Mouse (Mus musculus) MEL (cell line): Measurements from ENCODE around the gene Mtx1. TPM values are rescaled to one million over a fixed set of nuclear protein-coding genes. Genes with fewer than 3 reads are reported as not detected.
A peak's percentile ranks its signal among the peaks of the same experiment; 100 is the strongest.

Source experiments
- DNase-seq: peaks from one replicate; pipeline ENCODE4 v3.0.0; 2011; ENCODE audit warnings: low read depth, low spot score
- H3K27ac ChIP-seq: 2 replicates; pipeline ENCODE4 v1.5.1; 2012; ENCODE audit warnings: low read depth, mild to moderate bottlenecking, control low read depth, low read length, moderate library complexity; ENCODE audit not compliant: control insufficient read depth
- H3K27me3 ChIP-seq, 2 experiments: fragments of 150-350 bp in 1 of 2; sonication (generic) in 1 of 2; 2 replicates each; pipeline ENCODE4 v1.6.1; 2012; ENCODE audit warnings: low read length in 2 of 2, mild to moderate bottlenecking in 2 of 2, improper control_type of control experiment in 1 of 2, moderate library complexity in 1 of 2; ENCODE audit not compliant: insufficient read depth in 2 of 2, control insufficient read depth in 1 of 2
- H3K36me3 ChIP-seq, 2 experiments: 2 replicates each; pipeline ENCODE4 v1.6.1; 2012 to 2014; ENCODE audit warnings: low read length in 2 of 2, improper control_type of control experiment in 1 of 2, inconsistent platforms in 1 of 2, mild to moderate bottlenecking in 1 of 2; ENCODE audit not compliant: insufficient read depth in 2 of 2, control insufficient read depth in 1 of 2
- H3K4me1 ChIP-seq, 2 experiments: fragments of 150-350 bp in 1 of 2; sonication (generic) in 1 of 2; 2 replicates each; pipeline ENCODE4 v1.6.1; 2012; ENCODE audit warnings: low read length in 2 of 2, improper control_type of control experiment in 1 of 2, mild to moderate bottlenecking in 1 of 2; ENCODE audit not compliant: insufficient read depth in 2 of 2, control insufficient read depth in 1 of 2
- H3K4me3 ChIP-seq, 2 experiments: fragments of 150-350 bp in 1 of 2; sonication (generic) in 1 of 2; 2 replicates each; pipeline ENCODE4 v1.5.1; 2012; ENCODE audit warnings: low read depth in 2 of 2, low read length in 2 of 2, mild to moderate bottlenecking in 2 of 2, moderate library complexity in 2 of 2, control low read depth in 1 of 2, improper control_type of control experiment in 1 of 2; ENCODE audit not compliant: control insufficient read depth in 1 of 2, insufficient read depth in 1 of 2
- H3K79me2 ChIP-seq: 2 replicates; pipeline ENCODE4 v1.6.1; 2012; ENCODE audit warnings: mild to moderate bottlenecking, low read length, moderate library complexity; ENCODE audit not compliant: control insufficient read depth, poor library complexity, insufficient read depth
- H3K9ac ChIP-seq: 2 replicates; pipeline ENCODE4 v1.6.1; 2012; ENCODE audit warnings: low read depth, mild to moderate bottlenecking, control low read depth, low read length, moderate library complexity; ENCODE audit not compliant: control insufficient read depth, poor library complexity, severe bottlenecking
- H3K9me3 ChIP-seq: fragments of 150-350 bp; sonication (generic); replicated peaks from 2 replicates; pipeline ENCODE4 v1.6.1; 2012; ENCODE audit warnings: mild to moderate bottlenecking, low read length, improper control_type of control experiment, moderate library complexity; ENCODE audit not compliant: insufficient read depth
- CHD1 ChIP-seq: IDR thresholded peaks from 2 replicates; pipeline ENCODE4 v1.6.1; 2012; ENCODE audit warnings: low read depth, mild to moderate bottlenecking, inconsistent platforms, low read length, improper control_type of control experiment
- CHD2 ChIP-seq: IDR thresholded peaks from 2 replicates; pipeline ENCODE4 v1.6.1; 2011; ENCODE audit warnings: low read length, improper control_type of control experiment
- CTCF ChIP-seq, 3 experiments: IDR thresholded peaks in 2 of 3; conservative IDR thresholded peaks in 1 of 3; 2 replicates each; pipeline ENCODE4 v1.5.1; 2011 to 2012; ENCODE audit warnings: low read length in 3 of 3, low read depth in 2 of 3, mild to moderate bottlenecking in 2 of 3, improper control_type of control experiment in 1 of 3, inconsistent platforms in 1 of 3, mixed read lengths in 1 of 3, moderate library complexity in 1 of 3; ENCODE audit not compliant: control insufficient read depth in 1 of 3, insufficient read depth in 1 of 3, poor library complexity in 1 of 3, severe bottlenecking in 1 of 3
- E2F4 ChIP-seq: IDR thresholded peaks from 2 replicates; pipeline ENCODE4 v1.6.1; 2011; ENCODE audit warnings: low read depth, low read length, improper control_type of control experiment, borderline replicate concordance
- EP300 ChIP-seq, 2 experiments: IDR thresholded peaks; 2 replicates each; pipeline ENCODE4 v1.6.1; 2011; ENCODE audit warnings: improper control_type of control experiment in 2 of 2, low read length in 2 of 2, low read depth in 1 of 2, mild to moderate bottlenecking in 1 of 2
- MAX ChIP-seq: IDR thresholded peaks from 2 replicates; pipeline ENCODE4 v1.6.1; 2011; ENCODE audit warnings: low read length, improper control_type of control experiment
- MYB ChIP-seq: IDR thresholded peaks from 2 replicates; pipeline ENCODE4 v1.6.1; 2011; ENCODE audit warnings: mild to moderate bottlenecking, low read depth, low read length, improper control_type of control experiment
- NELFE ChIP-seq: IDR thresholded peaks from 2 replicates; pipeline ENCODE4 v1.6.1; 2011; ENCODE audit warnings: low read depth, low read length, improper control_type of control experiment
- NRF1 ChIP-seq: IDR thresholded peaks from 2 replicates; pipeline ENCODE4 v1.6.1; 2014; ENCODE audit warnings: low read depth, mild to moderate bottlenecking, inconsistent platforms, low read length, improper control_type of control experiment, moderate library complexity; ENCODE audit not compliant: poor library complexity, insufficient read depth, severe bottlenecking
- POLR2A ChIP-seq, 2 experiments: IDR thresholded peaks; 2 replicates each; pipeline ENCODE4 v1.6.1; 2011 to 2012; ENCODE audit warnings: low read length in 2 of 2, mild to moderate bottlenecking in 2 of 2, control low read depth in 1 of 2, improper control_type of control experiment in 1 of 2, low read depth in 1 of 2, moderate library complexity in 1 of 2; ENCODE audit not compliant: control insufficient read depth in 1 of 2, insufficient read depth in 1 of 2, poor library complexity in 1 of 2
- POLR2AphosphoS2 ChIP-seq: IDR thresholded peaks from 2 replicates; pipeline ENCODE4 v1.6.1; 2011; ENCODE audit warnings: low read length, improper control_type of control experiment
- POLR2AphosphoS5 ChIP-seq: IDR thresholded peaks from 2 replicates; pipeline ENCODE4 v1.6.1; 2012; ENCODE audit warnings: low read depth, borderline replicate concordance, mild to moderate bottlenecking, inconsistent platforms, low read length, moderate library complexity, mixed read lengths
- RAD21 ChIP-seq: IDR thresholded peaks from 2 replicates; pipeline ENCODE4 v1.6.1; 2011; ENCODE audit warnings: mild to moderate bottlenecking, low read depth, low read length, improper control_type of control experiment
- SIN3A ChIP-seq: IDR thresholded peaks from 2 replicates; pipeline ENCODE4 v1.6.1; 2012; ENCODE audit warnings: low read length, improper control_type of control experiment, inconsistent platforms
- SMC3 ChIP-seq: IDR thresholded peaks from 2 replicates; pipeline ENCODE4 v1.6.1; 2011; ENCODE audit warnings: low read depth, low read length, improper control_type of control experiment
- ZC3H11A ChIP-seq: IDR thresholded peaks from 2 replicates; pipeline ENCODE4 v1.6.1; 2012; ENCODE audit warnings: low read depth, mild to moderate bottlenecking, inconsistent platforms, low read length, improper control_type of control experiment
- ZMIZ1 ChIP-seq: IDR thresholded peaks from 2 replicates; pipeline ENCODE4 v1.6.1; 2012; ENCODE audit warnings: low read depth, mild to moderate bottlenecking, inconsistent platforms, low read length, improper control_type of control experiment, moderate library complexity
- polyA plus RNA-seq, 2 experiments: library from polyadenylated mRNA; stranded (reverse) in 1 of 2; unstranded in 1 of 2; fragments of >175 nt in 1 of 2; fragments of >200 nt in 1 of 2; gene quantifications; 2 replicates each; pipeline versions ENCODE4 v1.2.1 to v1.2.4; 2012; ENCODE audit warnings: low replicate concordance in 2 of 2, low read depth in 1 of 2; ENCODE audit not compliant: insufficient read length in 2 of 2, insufficient read depth in 1 of 2, missing spikeins in 1 of 2
- total RNA-seq: library from RNA; depleted of rRNA; stranded (reverse); fragments of 300-350 nt; gene quantifications from 2 replicates; pipeline ENCODE4 v1.2.3, GENCODE M21; 2012

The Mtx1 gene
- total and polyA plus RNA-seq, 3 experiments: 314 to 369 TPM; not detected in 1

DNA sequence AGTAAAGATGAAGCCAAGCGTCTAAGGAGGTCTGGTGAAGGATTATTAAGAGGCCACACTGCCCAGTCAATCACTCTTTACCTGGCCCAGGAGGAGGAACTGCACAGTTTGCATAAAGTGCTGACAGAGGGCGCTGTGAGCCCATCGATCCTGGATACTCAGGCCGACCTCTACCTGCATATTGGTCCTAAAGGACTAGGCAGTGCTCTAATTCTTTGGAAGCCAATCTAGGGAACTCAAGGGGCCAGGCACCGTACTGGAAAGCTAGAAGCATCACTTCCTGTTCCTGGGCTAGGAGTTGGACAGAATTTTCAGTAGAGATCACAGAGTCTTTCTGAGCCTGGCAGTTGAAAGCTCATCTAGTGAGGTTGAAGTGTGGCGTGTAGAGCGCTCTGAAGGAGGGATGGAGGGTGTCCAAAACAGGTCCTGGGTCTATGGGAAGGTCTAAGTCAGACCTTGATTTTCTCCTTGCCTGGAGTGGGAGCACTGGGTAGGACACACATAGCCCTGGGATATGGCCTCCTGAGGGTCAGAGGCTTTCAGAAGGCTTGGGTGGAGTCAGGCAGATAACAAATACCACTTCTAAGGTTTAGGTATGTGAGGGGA lies 23.6 kb upstream of the Mtx1 start:
- peaks cover 13% of the 10 kb centered on the region for H3K79me2 ChIP-seq
- no peak for TF ChIP-seq MAX
- TF ChIP-seq SIN3A: no peak
- no peak for TF ChIP-seq EP300 (IDR thresholded peaks at IDR 0.05; ENCODE audit: low read depth in 1 of 2, low read length in 2 of 2)
- peak; percentile 44; the same call in 1 of the 2 replicates for TF ChIP-seq ZC3H11A
- no peak for TF ChIP-seq E2F4
- no peak for TF ChIP-seq MYB
- no peak for TF ChIP-seq CHD1
- no peak for TF ChIP-seq NRF1
- TF ChIP-seq SMC3: peak; percentile 46
- TF ChIP-seq RAD21: peak; percentile 70
- TF ChIP-seq NELFE: no peak
- peak; percentile 71 to 85 (median 85) for TF ChIP-seq CTCF (IDR thresholded peaks at IDR 0.05 in 2 of 3, conservative IDR thresholded peaks at IDR 0.05 in 1 of 3; ENCODE audit: control insufficient read depth in 1 of 3, insufficient read depth in 1 of 3, low read depth in 2 of 3, low read length in 3 of 3, poor library complexity in 1 of 3, severe bottlenecking in 1 of 3)
- TF ChIP-seq CHD2: no peak
- TF ChIP-seq POLR2AphosphoS5: no peak
- peak; percentile 39 to 50; a peak in 2 of 4 replicates for TF ChIP-seq POLR2A (IDR thresholded peaks at IDR 0.05; ENCODE audit: control insufficient read depth in 1 of 2, insufficient read depth in 1 of 2, low read depth in 1 of 2, low read length in 2 of 2, poor library complexity in 1 of 2)
- peak; percentile 100 for TF ChIP-seq POLR2AphosphoS2
- TF ChIP-seq ZMIZ1: 0 out of 2 replicates have a peak, but pooled peaks have one; percentile 15
- H3K9me3 ChIP-seq: no peaks in the 10 kb centered on the region
- peaks cover 15 to 34% of the 10 kb centered on the region in 2 experiments; a peak in 3 of 4 replicates for H3K4me1 ChIP-seq
- no peak overlapping the region for H3K4me3 ChIP-seq
- H3K9ac ChIP-seq: peak overlapping the region; percentile 15
- H3K27me3 ChIP-seq: peaks cover 0 to 4% of the 10 kb centered on the region in 2 experiments; a peak in 3 of 4 replicates
- peak; percentile 76 for DNase-seq
- H3K36me3 ChIP-seq: peaks cover 7 to 31% of the 10 kb centered on the region in 2 experiments; a peak in 3 of 4 replicates
- H3K27ac ChIP-seq: peak overlapping the region; percentile 11; the same call in 1 of the 2 replicates

DNA sequence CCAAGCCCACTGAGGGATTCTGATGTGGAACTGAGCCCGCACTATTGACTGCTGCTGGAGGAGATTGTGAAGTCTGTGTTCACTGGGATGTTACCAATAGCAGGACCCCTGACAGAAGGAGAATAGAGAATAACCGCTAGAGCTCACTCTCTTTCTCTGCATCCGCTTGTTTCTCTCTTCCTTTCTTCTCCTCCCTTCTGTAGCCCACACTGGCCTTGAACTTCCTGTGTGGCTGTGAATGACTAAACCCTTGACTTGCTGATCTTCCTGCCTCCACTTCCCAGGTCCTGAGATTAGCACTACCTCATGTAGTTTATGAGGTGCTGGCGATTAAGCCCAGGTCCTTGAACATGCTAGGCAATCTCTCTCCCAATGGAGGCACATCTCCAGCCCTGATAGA lies 20.6 kb upstream of the Mtx1 start:
- TF ChIP-seq POLR2A (IDR thresholded peaks at IDR 0.05; ENCODE audit: control insufficient read depth in 1 of 2, insufficient read depth in 1 of 2, low read depth in 1 of 2, low read length in 2 of 2, poor library complexity in 1 of 2) (peak in 1 of 2 experiments; percentile 16; a peak in 1 of 4 replicates), CTCF (IDR thresholded peaks at IDR 0.05 in 2 of 3, conservative IDR thresholded peaks at IDR 0.05 in 1 of 3; ENCODE audit: control insufficient read depth in 1 of 3, insufficient read depth in 1 of 3, low read depth in 2 of 3, low read length in 3 of 3, poor library complexity in 1 of 3, severe bottlenecking in 1 of 3) (no peak)
- TF ChIP-seq, all 39 proteins: peak for 1
- Histone ChIP-seq H3K27ac (peak overlapping the region; percentile 98), H3K9me3 (no peaks in the 10 kb centered on the region), H3K9ac (peak overlapping the region; percentile 99), H3K36me3 (peaks cover 7 to 25% of the 10 kb centered on the region in 2 experiments; a peak in 3 of 4 replicates), H3K27me3 (no peaks in the 10 kb centered on the region; a peak in 1 of 4 replicates), H3K4me3 (peak overlapping the region; percentile 72 to 84), H3K79me2 (peaks cover 17% of the 10 kb centered on the region), H3K4me1 (peaks cover 17 to 28% of the 10 kb centered on the region in 2 experiments; a peak in 3 of 4 replicates)
- peak; percentile 39 for DNase-seq
